Mouse (Mus musculus) gastrocnemius, adult 2 months (tissue): ENCODE results near the gene Tagap. TPM values are rescaled to one million over a fixed set of nuclear protein-coding genes. Genes with fewer than 3 reads are reported as not detected.
A peak's percentile ranks its signal among the peaks of the same experiment; 100 is the strongest.

Experiments
- DNase-seq: peaks from one replicate; pipeline ENCODE4 v3.0.0; 2022
- H3K27ac ChIP-seq: fragments of 200-600 bp; 2 replicates; pipeline ENCODE4 v1.8.1; 2022; ENCODE audit warnings: mild to moderate bottlenecking
- H3K4me3 ChIP-seq: fragments of 200-600 bp; 2 replicates; pipeline ENCODE4 v1.8.1; 2022; ENCODE audit warnings: mild to moderate bottlenecking, moderate library complexity
- CTCF ChIP-seq: fragments of 200-600 bp; IDR thresholded peaks from 2 replicates; pipeline ENCODE4 v1.8.1; 2022; ENCODE audit warnings: antibody characterized with exemption, mild to moderate bottlenecking, moderate library complexity
- intact Hi-C: fragments of 180-260 bp; cut with DNase I; formaldehyde crosslinking; loops from one replicate; pipeline ENCODE4 v1.15.1; 2025
- long read RNA-seq, 2 experiments: library from polyadenylated mRNA; stranded (forward); transcript quantifications; one replicate each; pipeline ENCODE4 v2.0.0; 2021
- total RNA-seq, 2 experiments: library from RNA; stranded (reverse); gene quantifications; 2 replicates each; pipeline ENCODE4 v1.2.3; 2021

Gene Tagap
- 1 to 10 TPM; 2.3 to 2.4 TPM for total RNA-seq
- long read RNA-seq, experiment 1, partial matches to known transcripts: 0 of 3 reads
- long read RNA-seq, experiment 1, other reads (novel, unspliced or antisense): 3 of 3 reads
- long read RNA-seq, experiment 2, partial matches to known transcripts: 1 of 12 reads
- long read RNA-seq, experiment 2, other reads (novel, unspliced or antisense): 10 of 12 reads

GRCm38 (mm10) chr17:7925413-7926160 is at the start of gene Tagap:
Tagap (plus strand) TSS chr17:7926000.
- Histone ChIP-seq H3K27ac (peak within 1 kb of the TSS; percentile 40; the same call in 1 of the 2 replicates), H3K4me3 (peak within 1 kb of the TSS; percentile 51)
- no peak for DNase-seq
- TF ChIP-seq CTCF: no peak
- intact Hi-C loops: no loop called here

- DNase-seq: no peak
- no peak overlapping the region for H3K27ac ChIP-seq
- TF ChIP-seq CTCF: no peak
These were observed 49.3 kb upstream of the Tagap start for GRCm38 (mm10) chr17:7876541-7876940.

GRCm38 (mm10) chr17:7877191-7877764 is 48.5 kb upstream of the Tagap start:
- no peak for TF ChIP-seq CTCF
- no peak for DNase-seq
- intact Hi-C loops: no loop called here
- H3K4me3 ChIP-seq: no peak overlapping the region
- no peak overlapping the region for H3K27ac ChIP-seq

More at GRCm38 (mm10) chr17:7876541-7876940, 49.3 kb upstream of the Tagap start:
- H3K4me3 ChIP-seq: no peak overlapping the region
- intact Hi-C loops: no loop called here

- DNase-seq: no peak
- no peak overlapping the region for H3K4me3 ChIP-seq
- intact Hi-C loops: no loop called here
- no peak overlapping the region for H3K27ac ChIP-seq
- no peak for TF ChIP-seq CTCF
These were observed 47.9 kb upstream of the Tagap start for GRCm38 (mm10) chr17:7877878-7878277.

GRCm38 (mm10) chr17:7879529-7879928 is 46.3 kb upstream of the Tagap start:
- DNase-seq: no peak
- no peak overlapping the region for H3K4me3 ChIP-seq
- TF ChIP-seq CTCF: no peak
- H3K27ac ChIP-seq: no peak overlapping the region
- intact Hi-C loops: no loop called here

- TF ChIP-seq CTCF: no peak
- Histone ChIP-seq H3K27ac (no peak overlapping the region), H3K4me3 (no peak overlapping the region)
- intact Hi-C loops: no loop called here
- no peak for DNase-seq
These were observed 42.7 kb upstream of the Tagap start for GRCm38 (mm10) chr17:7883126-7883525.

GRCm38 (mm10) chr17:7884606-7885005 is 41.2 kb upstream of the Tagap start:
- intact Hi-C loops: no loop called here
- TF ChIP-seq CTCF: no peak
- Histone ChIP-seq H3K4me3 (no peak overlapping the region), H3K27ac (no peak overlapping the region)
- DNase-seq: no peak

GRCm38 (mm10) chr17:7887071-7887815 is 38.6 kb upstream of the Tagap start:
- H3K27ac ChIP-seq: no peak overlapping the region
- intact Hi-C loops: no loop called here
- TF ChIP-seq CTCF: no peak
- no peak for DNase-seq
- H3K4me3 ChIP-seq: no peak overlapping the region

- Histone ChIP-seq H3K27ac (no peak overlapping the region), H3K4me3 (no peak overlapping the region)
- intact Hi-C loops: no loop called here
- TF ChIP-seq CTCF: no peak
- no peak for DNase-seq
These were observed 37.5 kb upstream of the Tagap start for GRCm38 (mm10) chr17:7888291-7888690.

- no peak overlapping the region for H3K27ac ChIP-seq
These were observed 36.8 kb upstream of the Tagap start for GRCm38 (mm10) chr17:7889026-7889425.

GRCm38 (mm10) chr17:7892676-7893075 is 33.1 kb upstream of the Tagap start:
- no peak for DNase-seq

More at GRCm38 (mm10) chr17:7889026-7889425, 36.8 kb upstream of the Tagap start:
- DNase-seq: no peak
- intact Hi-C loops: no loop called here
- H3K4me3 ChIP-seq: no peak overlapping the region
- TF ChIP-seq CTCF: no peak

GRCm38 (mm10) chr17:7894094-7894493 is 31.7 kb upstream of the Tagap start:
- Histone ChIP-seq H3K4me3 (no peak overlapping the region), H3K27ac (no peak overlapping the region)
- intact Hi-C loops: no loop called here
- no peak for DNase-seq
- no peak for TF ChIP-seq CTCF

More at GRCm38 (mm10) chr17:7892676-7893075, 33.1 kb upstream of the Tagap start:
- intact Hi-C loops: no loop called here
- Histone ChIP-seq H3K4me3 (no peak overlapping the region), H3K27ac (no peak overlapping the region)
- TF ChIP-seq CTCF: no peak
